ENCODE assay signal across 14 mouse cellular contexts in the genomic region with DNA sequence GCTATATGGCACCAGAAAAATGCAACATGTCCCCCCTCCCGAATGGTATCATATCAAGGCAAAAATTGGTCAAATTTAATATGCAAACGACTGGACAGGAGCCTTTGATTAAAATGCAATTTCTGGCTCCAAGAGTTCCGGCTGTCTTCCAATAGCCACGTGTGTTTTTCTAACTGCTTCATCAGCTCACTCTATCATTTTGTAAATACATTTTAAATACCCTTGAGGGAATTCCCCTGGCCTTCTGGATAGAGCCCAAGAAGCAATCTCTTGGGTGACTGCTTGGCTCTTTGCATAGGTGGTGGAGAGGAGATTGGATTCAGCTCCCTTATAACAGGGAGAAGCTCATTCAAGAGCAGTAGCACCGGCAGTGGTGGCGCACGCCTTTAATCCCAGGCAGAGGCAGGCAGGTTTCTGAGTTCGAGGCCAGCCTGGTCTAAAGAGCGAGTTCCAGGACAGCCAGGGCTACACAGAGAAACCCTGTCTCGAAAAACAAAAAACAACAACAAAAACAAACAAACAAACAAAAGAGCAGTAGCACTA.
"Had no signal": no experiment of that assay in that cellular context is flagged by ENCODE, and none has a peak within 500 bp of the region (broad histone marks: within the 10 kb centered on the region; RNA-seq: fewer than 3 reads in every experiment).

No protein-coding gene starts in this region.

- H3K4me2 ChIP-seq: liver, embryonic 11.5 days; liver, embryonic 15.5 days; lung, embryonic 14.5 days; midbrain, embryonic 15.5 days; neural tube, embryonic 13.5 days; stomach, embryonic 15.5 days had no signal

- H3K27ac ChIP-seq: left cerebral cortex, adult 2 months; limb, embryonic 10.5 days; liver, embryonic 15.5 days; midbrain, embryonic 15.5 days; neural tube, embryonic 13.5 days had no signal

- H3K36me3 ChIP-seq: limb, embryonic 10.5 days; liver, embryonic 15.5 days; midbrain, embryonic 15.5 days; neural tube, embryonic 13.5 days; stomach, embryonic 15.5 days had no signal

- H3K9me3 ChIP-seq: limb, embryonic 10.5 days; liver, embryonic 15.5 days; midbrain, embryonic 15.5 days; neural tube, embryonic 13.5 days; stomach, embryonic 15.5 days had no signal

- ATAC-seq: midbrain, embryonic 15.5 days had no signal

- H3K4me3 ChIP-seq: left cerebral cortex, adult 2 months; limb, embryonic 10.5 days; liver, embryonic 15.5 days; midbrain, embryonic 15.5 days; neural tube, embryonic 13.5 days; stomach, embryonic 15.5 days had no signal

- H3K27me3 ChIP-seq: liver, embryonic 15.5 days; midbrain, embryonic 15.5 days; neural tube, embryonic 13.5 days; stomach, embryonic 15.5 days had no signal

- H3K4me1 ChIP-seq: limb, embryonic 10.5 days; liver, embryonic 15.5 days; midbrain, embryonic 15.5 days; neural tube, embryonic 13.5 days; stomach, embryonic 15.5 days had no signal

- DNase-seq: kidney, adult 18-20 months; kidney, postnatal 10 days; kidney, postnatal 4 days; retina, postnatal 1 day; right cerebral cortex, postnatal 4 days; thymus, postnatal 4 days had no signal

- H3K9ac ChIP-seq: liver, embryonic 15.5 days; lung, embryonic 14.5 days; midbrain, embryonic 15.5 days; neural tube, embryonic 13.5 days; stomach, embryonic 15.5 days had no signal
